In genomic region chr11:118009865-118010571, GRCm38 (mm10) we compare ENCODE assay signal across 10 mouse cellular contexts. TPM values are rescaled to one million over a fixed set of nuclear protein-coding genes. Genes with fewer than 3 reads are reported as not detected.
DNase-seq lines count a peak whose midpoint lies in the region; ATAC-seq lines count a peak whose summit lies in the region.
"Had no signal": no experiment of that assay in that cellular context is flagged by ENCODE, and none has a peak within 500 bp of the region (broad histone marks: within the 10 kb centered on the region; RNA-seq: fewer than 3 reads in every experiment).

No protein-coding gene starts in this region.

- no peak overlapping the region; the same call in 1 of the 2 replicates for H3K27ac ChIP-seq in hindbrain, embryonic 12.5 days
- no peak overlapping the region for H3K27ac ChIP-seq in hindbrain, embryonic 11.5 days (ENCODE audit: low read depth, low read length)
- peak overlapping the region; percentile 38 for H3K27ac ChIP-seq in intestine, embryonic 16.5 days (ENCODE audit: low read length)
- no peak overlapping the region for H3K27ac ChIP-seq in neural tube, embryonic 14.5 days (ENCODE audit: low read depth, low read length)
- H3K27ac ChIP-seq: neural tube, embryonic 12.5 days had no signal

- H3K36me3 ChIP-seq in hindbrain, embryonic 12.5 days: peaks cover 29% of the 10 kb centered on the region
- H3K36me3 ChIP-seq in hindbrain, embryonic 11.5 days (ENCODE audit: control insufficient read depth, insufficient read depth, low read length): peaks cover 3% of the 10 kb centered on the region; the same call in 1 of the 2 replicates
- peaks cover 4% of the 10 kb centered on the region; the same call in 1 of the 2 replicates for H3K36me3 ChIP-seq in intestine, embryonic 16.5 days (ENCODE audit: control insufficient read depth, insufficient read depth, low read length)
- H3K36me3 ChIP-seq in neural tube, embryonic 14.5 days (ENCODE audit: control insufficient read depth, insufficient read depth, low read length): peaks cover 24% of the 10 kb centered on the region

- H3K9me3 ChIP-seq in hindbrain, embryonic 12.5 days (replicated peaks): no peaks in the 10 kb centered on the region
- no peaks in the 10 kb centered on the region for H3K9me3 ChIP-seq in hindbrain, embryonic 11.5 days (ENCODE audit: control insufficient read depth, low read length)
- no peaks in the 10 kb centered on the region for H3K9me3 ChIP-seq in intestine, embryonic 16.5 days (ENCODE audit: control insufficient read depth, low read length)
- no peaks in the 10 kb centered on the region for H3K9me3 ChIP-seq in neural tube, embryonic 14.5 days (ENCODE audit: control insufficient read depth, low read length)
- H3K9me3 ChIP-seq: neural tube, embryonic 12.5 days had no signal

- intact Hi-C loops in left cerebral cortex, postnatal 25 days (cut with DNase I): no loop called here

- peaks cover 38% of the 10 kb centered on the region for H3K4me1 ChIP-seq in hindbrain, embryonic 12.5 days
- H3K4me1 ChIP-seq in hindbrain, embryonic 11.5 days (replicated peaks; ENCODE audit: control insufficient read depth, insufficient read depth, low read length): peaks cover 2% of the 10 kb centered on the region; the same call in 1 of the 2 replicates
- peaks cover 57% of the 10 kb centered on the region for H3K4me1 ChIP-seq in intestine, embryonic 16.5 days (ENCODE audit: control insufficient read depth, insufficient read depth, low read length)
- peaks cover 14% of the 10 kb centered on the region; the same call in 1 of the 2 replicates for H3K4me1 ChIP-seq in neural tube, embryonic 14.5 days (ENCODE audit: control insufficient read depth, insufficient read depth, low read length)

- no peak overlapping the region for H3K4me3 ChIP-seq in hindbrain, embryonic 12.5 days
- H3K4me3 ChIP-seq in hindbrain, embryonic 11.5 days (ENCODE audit: low read depth, low read length): no peak overlapping the region
- H3K4me3 ChIP-seq in intestine, embryonic 16.5 days (ENCODE audit: low read length): no peak overlapping the region
- H3K4me3 ChIP-seq in neural tube, embryonic 14.5 days (ENCODE audit: low read depth, low read length): no peak overlapping the region
- H3K4me3 ChIP-seq: neural tube, embryonic 12.5 days had no signal

- H3K9ac ChIP-seq in hindbrain, embryonic 12.5 days: peak overlapping the region; percentile 41
- no peak overlapping the region for H3K9ac ChIP-seq in hindbrain, embryonic 11.5 days (ENCODE audit: low read depth, low read length)
- H3K9ac ChIP-seq in intestine, embryonic 16.5 days (ENCODE audit: low read depth, low read length): peak overlapping the region; percentile 34; the same call in 1 of the 2 replicates
- peak overlapping the region; percentile 32; the same call in 1 of the 2 replicates for H3K9ac ChIP-seq in neural tube, embryonic 14.5 days (replicated peaks; ENCODE audit: low read depth, low read length)
- H3K9ac ChIP-seq: neural tube, embryonic 12.5 days had no signal

- H3K4me2 ChIP-seq in hindbrain, embryonic 12.5 days (replicated peaks): no peak overlapping the region
- no peak overlapping the region for H3K4me2 ChIP-seq in hindbrain, embryonic 11.5 days (replicated peaks; ENCODE audit: low read depth, low read length)
- H3K4me2 ChIP-seq in intestine, embryonic 16.5 days (ENCODE audit: low read depth, low read length): no peak overlapping the region
- H3K4me2 ChIP-seq in neural tube, embryonic 14.5 days (ENCODE audit: low read depth, low read length): no peak overlapping the region
- H3K4me2 ChIP-seq: neural tube, embryonic 12.5 days had no signal

- 58% methylated on average over 4 of the region's 4 CpGs for WGBS in hindbrain, embryonic 12.5 days
- WGBS in hindbrain, embryonic 11.5 days: 63% methylated on average over 4 of the region's 4 CpGs
- WGBS in intestine, embryonic 16.5 days: 43% methylated on average over 4 of the region's 4 CpGs
- 53% methylated on average over 4 of the region's 4 CpGs for WGBS in neural tube, embryonic 14.5 days

- ATAC-seq in hindbrain, embryonic 12.5 days (ENCODE audit: low FRiP score): no peak
- no peak for ATAC-seq in hindbrain, embryonic 11.5 days (ENCODE audit: low FRiP score)
- peak; percentile 41 for ATAC-seq in intestine, embryonic 16.5 days
- ATAC-seq in neural tube, embryonic 14.5 days (ENCODE audit: low read depth): no peak

- no peak for DNase-seq in hindbrain, embryonic 11.5 days (ENCODE audit: low spot score)
- peak; percentile 42 for DNase-seq in R1 (ENCODE audit: low read depth, low spot score)
- no peak for DNase-seq in cerebellum, adult 8-10 months
- no peak for DNase-seq in left cerebral cortex, postnatal 25 days (ENCODE audit: low spot score in 2 of 2)
- DNase-seq in thymus, postnatal 0 days (ENCODE audit: low spot score): no peak
- DNase-seq: layer of hippocampus, adult 9-11 months had no signal

- H3K27me3 ChIP-seq in hindbrain, embryonic 12.5 days: no peaks in the 10 kb centered on the region
- H3K27me3 ChIP-seq in hindbrain, embryonic 11.5 days (ENCODE audit: control insufficient read depth, insufficient read depth, low read length): no peaks in the 10 kb centered on the region
- no peaks in the 10 kb centered on the region for H3K27me3 ChIP-seq in intestine, embryonic 16.5 days (replicated peaks; ENCODE audit: control insufficient read depth, insufficient read depth, low read length)
- no peaks in the 10 kb centered on the region for H3K27me3 ChIP-seq in neural tube, embryonic 14.5 days (ENCODE audit: control insufficient read depth, insufficient read depth, low read length)
- H3K27me3 ChIP-seq: neural tube, embryonic 12.5 days had no signal

RNA-seq across cellular contexts. Expression of gene Pgs1, which starts 23.9 kb away (rescaled TPM):
- 41.8 and 46.7 TPM in 2 replicates for polyA plus RNA-seq in hindbrain, embryonic 12.5 days (2016; fragmentation: Nextera tagmentation; extraction: Ambion mirVana)
- polyA plus RNA-seq in hindbrain, embryonic 11.5 days (2014; fragmentation: Nextera tagmentation; extraction: Ambion mirVana): 38.6 and 39.1 TPM in 2 replicates
- 33.9 and 35.7 TPM in 2 replicates for polyA plus RNA-seq in intestine, embryonic 16.5 days (2015; fragmentation: Nextera tagmentation; extraction: Ambion mirVana)
- 49.9 and 52.6 TPM in 2 replicates for polyA plus RNA-seq in neural tube, embryonic 14.5 days (2014; fragmentation: Nextera tagmentation; extraction: Ambion mirVana)
- total RNA-seq in left cerebral cortex, postnatal 25 days (2021): 10 to 100 TPM; 85.6 to 88.1 TPM
- polyA plus RNA-seq in thymus, postnatal 0 days (2015; fragmentation: Nextera tagmentation; extraction: Ambion mirVana): 54.8 and 55.6 TPM in 2 replicates

RNA-seq across cellular contexts. Expression of gene Socs3, which starts 40.2 kb away (rescaled TPM):
- polyA plus RNA-seq in hindbrain, embryonic 12.5 days (2016; fragmentation: Nextera tagmentation; extraction: Ambion mirVana): 10.4 and 11.8 TPM in 2 replicates
- polyA plus RNA-seq in hindbrain, embryonic 11.5 days (2014; fragmentation: Nextera tagmentation; extraction: Ambion mirVana): 3.4 and 5.6 TPM in 2 replicates
- polyA plus RNA-seq in intestine, embryonic 16.5 days (2015; fragmentation: Nextera tagmentation; extraction: Ambion mirVana): 18.9 and 21.2 TPM in 2 replicates
- polyA plus RNA-seq in neural tube, embryonic 14.5 days (2014; fragmentation: Nextera tagmentation; extraction: Ambion mirVana): 2.2 and 5.1 TPM in 2 replicates
- 1 to 10 TPM; 3.8 to 4.3 TPM for total RNA-seq in left cerebral cortex, postnatal 25 days (2021)
- 25.8 and 26.7 TPM in 2 replicates for polyA plus RNA-seq in thymus, postnatal 0 days (2015; fragmentation: Nextera tagmentation; extraction: Ambion mirVana)
